In the genomic region with DNA sequence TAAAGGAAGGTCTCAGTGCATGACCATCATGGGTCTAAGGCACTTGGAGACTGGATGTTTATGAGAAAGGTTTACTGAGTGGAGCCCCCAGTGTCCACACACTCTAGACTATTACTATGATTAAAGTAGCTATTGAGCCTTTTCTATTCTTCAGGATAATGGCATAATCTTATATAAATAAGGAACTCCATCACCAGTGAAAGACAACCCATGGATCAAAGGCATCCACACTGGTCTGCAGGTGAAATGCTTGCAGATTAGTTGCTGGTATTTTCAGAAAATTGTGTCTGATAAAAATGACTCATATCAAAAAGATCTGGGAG, we compare ENCODE assay signal across 11 mouse cellular contexts.
"Had no signal": no experiment of that assay in that cellular context is flagged by ENCODE, and none has a peak within 500 bp of the region (broad histone marks: within the 10 kb centered on the region; RNA-seq: fewer than 3 reads in every experiment).

No protein-coding gene starts in this region.

- H3K27ac ChIP-seq: left cerebral cortex, adult 2 months; liver, embryonic 14.5 days; stomach, postnatal 0 days had no signal

- DNase-seq: kidney, adult 2 months; kidney, postnatal 25 days; lung, adult 18-20 months; right cerebral cortex, adult 18-20 months; right cerebral cortex, postnatal 25 days; thymus, postnatal 4 days had no signal

- H3K9me3 ChIP-seq: kidney, embryonic 15.5 days had no signal

- H3K36me3 ChIP-seq: limb, embryonic 13.5 days had no signal

- H3K4me3 ChIP-seq: kidney, embryonic 15.5 days; left cerebral cortex, adult 2 months; limb, embryonic 13.5 days had no signal

- H3K27me3 ChIP-seq: kidney, embryonic 15.5 days; limb, embryonic 13.5 days had no signal

- H3K9ac ChIP-seq: kidney, embryonic 15.5 days; limb, embryonic 13.5 days; liver, embryonic 14.5 days had no signal

- H3K4me2 ChIP-seq: kidney, embryonic 15.5 days; limb, embryonic 13.5 days had no signal
